Mouse (Mus musculus) liver, embryonic 13.5 days (tissue): ENCODE results near the gene Fxyd5. TPM values are rescaled to one million over a fixed set of nuclear protein-coding genes. Genes with fewer than 3 reads are reported as not detected.

ENCODE experiments used
- ATAC-seq: fragments of 200-750 bp; cut with Nextera tagmentation; 2 replicates; pipeline ENCODE4 v1.8.0; 2017; ENCODE audit warnings: low read depth, mild to moderate bottlenecking, moderate number of reproducible peaks, moderate library complexity
- DNase-seq: peaks from one replicate; pipeline ENCODE4 v3.0.0; 2022
- H3K27ac ChIP-seq: fragments of 300-500 bp; sonication (generic); 2 replicates; pipeline ENCODE4 v1.5.1; 2015; ENCODE audit warnings: moderate library complexity, mild to moderate bottlenecking, inconsistent platforms
- H3K27me3 ChIP-seq: fragments of 300-500 bp; sonication (generic); 2 replicates; pipeline ENCODE4 v1.6.1; 2015; ENCODE audit warnings: mild to moderate bottlenecking, inconsistent platforms
- H3K36me3 ChIP-seq: fragments of 300-500 bp; sonication (generic); 2 replicates; pipeline ENCODE4 v1.6.1; 2015; ENCODE audit warnings: mild to moderate bottlenecking, inconsistent platforms
- H3K4me1 ChIP-seq: fragments of 300-500 bp; sonication (generic); replicated peaks from 2 replicates; pipeline ENCODE4 v1.6.1; 2015; ENCODE audit warnings: inconsistent platforms
- H3K4me2 ChIP-seq: fragments of 300-500 bp; sonication (generic); 2 replicates; pipeline ENCODE4 v1.6.1; 2015; ENCODE audit warnings: inconsistent platforms, mild to moderate bottlenecking, moderate library complexity
- H3K4me3 ChIP-seq: fragments of 300-500 bp; sonication (generic); replicated peaks from 2 replicates; pipeline ENCODE4 v1.5.1; 2015; ENCODE audit warnings: mild to moderate bottlenecking, inconsistent platforms
- H3K9ac ChIP-seq: fragments of 300-500 bp; sonication (generic); 2 replicates; pipeline ENCODE4 v1.6.1; 2015; ENCODE audit warnings: mild to moderate bottlenecking, inconsistent platforms
- H3K9me3 ChIP-seq: fragments of 300-500 bp; sonication (generic); replicated peaks from 2 replicates; pipeline ENCODE4 v1.6.1; 2016; ENCODE audit warnings: inconsistent platforms
- WGBS: fragments of 180-500 bp; shearing (Covaris S2); methylation state at CpG from one replicate; pipeline ENCODE4 v1.1.7; 2015; ENCODE audit not compliant: insufficient replicate concordance; 5-methylcytosine and 5-hydroxymethylcytosine counted together
- polyA plus RNA-seq: library from polyadenylated mRNA; unstranded; fragments of >200 nt; fragmentation: Nextera tagmentation; extraction: Ambion mirVana; gene quantifications from 2 replicates; pipeline ENCODE4 v1.2.1, GENCODE M21; 2015

Gene Fxyd5
- polyA plus RNA-seq, 1 experiment from 2014 or later, result 19.2 TPM

- ATAC-seq, result no peak
- H3K4me1 ChIP-seq, result peaks cover 10% of the 10 kb centered on the region
- no peak overlapping the region for H3K9ac ChIP-seq
- 75% methylated on average over 8 of the region's 8 CpGs for WGBS
- H3K4me3 ChIP-seq, result no peak overlapping the region
- DNase-seq, result no peak
- H3K9me3 ChIP-seq, result no peaks in the 10 kb centered on the region
- no peaks in the 10 kb centered on the region for H3K36me3 ChIP-seq
- H3K4me2 ChIP-seq, result no peak overlapping the region
- no peaks in the 10 kb centered on the region for H3K27me3 ChIP-seq
- no peak overlapping the region for H3K27ac ChIP-seq
These were observed 37.4 kb upstream of the Fxyd5 start for GRCm38 (mm10) chr7:31079670-31080069.

DNA sequence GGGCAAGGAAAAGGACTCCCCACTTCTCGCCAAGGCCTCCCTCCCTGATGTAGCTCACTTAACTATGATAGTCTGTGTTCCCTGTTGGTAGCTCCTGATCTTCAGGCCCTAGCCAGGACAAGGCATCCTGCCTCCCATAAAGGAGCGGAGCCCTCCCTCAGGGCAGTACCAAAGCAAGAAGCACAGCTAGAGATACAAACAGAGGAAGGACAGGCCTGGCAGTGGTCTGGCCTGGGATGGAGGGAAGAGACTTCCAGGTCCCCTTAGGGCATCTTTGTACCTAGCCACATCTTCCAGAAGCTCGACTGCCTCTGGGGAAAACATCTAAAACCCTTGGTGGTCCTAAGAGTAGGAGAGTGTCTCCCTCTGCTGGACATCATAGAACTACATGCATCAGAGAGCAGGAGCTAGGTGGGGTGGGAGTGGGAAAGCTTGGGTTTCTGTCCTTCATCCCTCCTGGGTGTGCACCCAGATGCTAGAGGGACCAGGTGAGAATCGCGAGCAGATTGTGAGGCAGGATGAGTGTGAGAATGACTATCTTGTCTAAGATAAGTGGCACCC lies 35.7 kb upstream of the Fxyd5 start:
- Histone ChIP-seq H3K4me1 (0 out of 2 replicates have a peak, but pooled peaks cover 2% of the 10 kb centered on the region), H3K9me3 (no peaks in the 10 kb centered on the region), H3K27ac (no peak overlapping the region), H3K27me3 (no peaks in the 10 kb centered on the region), H3K9ac (no peak overlapping the region), H3K4me2 (no peak overlapping the region), H3K36me3 (no peaks in the 10 kb centered on the region), H3K4me3 (no peak overlapping the region)
- 29% methylated on average over 5 of the region's 5 CpGs for WGBS
- ATAC-seq (no peak), DNase-seq (no peak)

DNA sequence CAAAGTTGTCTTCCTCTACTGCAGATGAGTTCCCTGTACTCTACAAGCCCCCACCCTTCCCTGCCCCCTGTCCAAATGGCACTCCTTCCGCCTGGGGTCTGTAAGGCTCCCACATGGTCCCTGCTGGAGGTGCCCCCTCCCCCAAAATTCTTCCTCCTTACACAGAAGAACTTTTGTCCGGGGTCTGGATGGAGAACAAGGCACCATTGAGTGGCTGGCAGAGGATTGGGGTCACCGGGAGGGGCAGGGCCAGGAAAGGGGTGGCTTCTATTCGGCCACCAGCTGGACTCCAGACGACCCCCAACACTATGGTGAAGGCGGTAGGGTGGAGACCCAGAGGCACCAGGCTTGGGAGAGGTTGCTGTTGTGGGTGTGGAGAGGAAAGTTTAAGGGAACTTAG lies 35.2 kb upstream of the Fxyd5 start:
- H3K9me3 ChIP-seq, result no peaks in the 10 kb centered on the region
- H3K4me2 ChIP-seq, result no peak overlapping the region
- no peaks in the 10 kb centered on the region for H3K36me3 ChIP-seq
- WGBS, result 51% methylated on average over 6 of the region's 6 CpGs
- no peak overlapping the region for H3K9ac ChIP-seq
- H3K4me3 ChIP-seq, result no peak overlapping the region
- ATAC-seq (no peak), DNase-seq (no peak)
- H3K4me1 ChIP-seq, result 0 out of 2 replicates have a peak, but pooled peaks cover 2% of the 10 kb centered on the region
- H3K27ac ChIP-seq, result no peak overlapping the region
- no peaks in the 10 kb centered on the region for H3K27me3 ChIP-seq

GRCm38 (mm10) chr7:31076492-31076891 lies 34.2 kb upstream of the Fxyd5 start, which contains the start of gene Fxyd3:
Fxyd3 (minus strand) TSS chr7:31076704.
- WGBS, result 32% methylated on average over 5 of the region's 5 CpGs
- Histone ChIP-seq H3K9ac (no peak within 1 kb of the TSS), H3K4me2 (no peak within 1 kb of the TSS), H3K27ac (no peak within 1 kb of the TSS), H3K9me3 (no peaks in the 10 kb centered on the region), H3K4me3 (no peak within 1 kb of the TSS), H3K36me3 (no peaks in the 10 kb centered on the region), H3K27me3 (no peaks in the 10 kb centered on the region), H3K4me1 (0 out of 2 replicates have a peak, but pooled peaks cover 2% of the 10 kb centered on the region)
- ATAC-seq, result no peak
- no peak for DNase-seq

DNA sequence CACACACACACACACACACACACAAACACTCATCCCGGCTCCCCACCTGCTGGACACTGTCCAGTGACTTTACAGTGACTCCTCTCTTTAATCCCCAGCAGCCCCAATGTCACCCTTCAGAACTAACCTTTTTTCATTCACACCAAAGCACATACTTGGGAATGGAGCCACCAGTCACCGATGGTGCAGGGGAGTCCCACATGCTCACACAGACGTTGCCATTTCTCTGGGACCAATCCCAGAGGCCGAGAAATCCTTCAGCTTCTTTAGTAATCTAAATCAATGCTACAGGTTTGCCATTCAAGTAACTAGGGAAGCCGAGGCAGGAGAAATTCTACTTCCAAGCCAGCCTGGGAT lies 32.4 kb upstream of the Fxyd5 start:
- H3K4me2 ChIP-seq, result no peak overlapping the region
- H3K36me3 ChIP-seq, result no peaks in the 10 kb centered on the region
- 52% methylated on average over 5 of the region's 5 CpGs for whole genome bisulfite sequencing
- H3K9ac ChIP-seq, result no peak overlapping the region
- ATAC-seq (no peak), DNase-seq (no peak)
- no peak overlapping the region for H3K27ac ChIP-seq
- 0 out of 2 replicates have a peak, but pooled peaks cover 2% of the 10 kb centered on the region for H3K4me1 ChIP-seq
- no peaks in the 10 kb centered on the region for H3K9me3 ChIP-seq
- no peak overlapping the region for H3K4me3 ChIP-seq
- no peaks in the 10 kb centered on the region for H3K27me3 ChIP-seq

DNA sequence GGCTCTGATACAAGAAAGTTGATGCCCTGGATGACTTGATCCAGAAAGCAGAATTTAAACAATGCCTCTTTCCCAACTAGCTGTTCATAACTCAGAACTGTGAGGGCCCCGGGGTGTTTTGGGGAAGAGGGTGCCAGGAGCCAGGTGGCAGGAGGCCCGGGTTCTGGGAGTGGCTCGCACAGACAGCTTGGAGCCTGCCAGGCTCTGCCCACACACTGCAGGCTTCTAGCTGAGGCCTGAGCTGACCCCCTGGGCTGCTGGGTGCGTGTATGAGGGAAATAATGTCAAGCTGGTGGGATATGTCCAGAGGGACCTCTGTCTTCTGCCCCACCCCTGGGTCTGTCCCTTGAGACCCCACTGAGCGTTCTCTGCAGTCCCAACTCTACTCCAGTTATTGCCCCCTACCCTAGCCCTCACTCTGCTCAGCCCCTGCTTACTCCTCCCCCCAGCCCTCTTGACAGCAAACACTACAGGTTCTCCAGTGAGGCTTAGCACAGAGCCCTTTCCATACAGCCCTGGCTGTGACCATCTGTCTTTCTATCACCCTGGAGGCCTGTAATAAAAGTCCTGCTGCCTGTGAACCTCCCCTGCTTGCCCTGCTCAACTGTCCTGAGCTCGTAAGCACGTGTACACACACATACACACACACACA lies 31.9 kb upstream of the Fxyd5 start:
- Histone ChIP-seq H3K27me3 (no peaks in the 10 kb centered on the region), H3K4me1 (0 out of 2 replicates have a peak, but pooled peaks cover 2% of the 10 kb centered on the region), H3K27ac (no peak overlapping the region), H3K36me3 (no peaks in the 10 kb centered on the region), H3K4me2 (no peak overlapping the region), H3K4me3 (no peak overlapping the region), H3K9me3 (no peaks in the 10 kb centered on the region), H3K9ac (no peak overlapping the region)
- ATAC-seq (no peak), DNase-seq (no peak)
- 68% methylated on average over 7 of the region's 7 CpGs for WGBS

- H3K4me1 ChIP-seq, result 0 out of 2 replicates have a peak, but pooled peaks cover 2% of the 10 kb centered on the region
- H3K27me3 ChIP-seq, result no peaks in the 10 kb centered on the region
- no peaks in the 10 kb centered on the region for H3K36me3 ChIP-seq
- H3K4me3 ChIP-seq, result no peak overlapping the region
- H3K27ac ChIP-seq, result no peak overlapping the region
- H3K9me3 ChIP-seq, result no peaks in the 10 kb centered on the region
- DNase-seq (no peak), ATAC-seq (no peak)
- H3K9ac ChIP-seq, result no peak overlapping the region
- no peak overlapping the region for H3K4me2 ChIP-seq
These were observed 31.3 kb upstream of the Fxyd5 start for GRCm38 (mm10) chr7:31073546-31073945.

DNA sequence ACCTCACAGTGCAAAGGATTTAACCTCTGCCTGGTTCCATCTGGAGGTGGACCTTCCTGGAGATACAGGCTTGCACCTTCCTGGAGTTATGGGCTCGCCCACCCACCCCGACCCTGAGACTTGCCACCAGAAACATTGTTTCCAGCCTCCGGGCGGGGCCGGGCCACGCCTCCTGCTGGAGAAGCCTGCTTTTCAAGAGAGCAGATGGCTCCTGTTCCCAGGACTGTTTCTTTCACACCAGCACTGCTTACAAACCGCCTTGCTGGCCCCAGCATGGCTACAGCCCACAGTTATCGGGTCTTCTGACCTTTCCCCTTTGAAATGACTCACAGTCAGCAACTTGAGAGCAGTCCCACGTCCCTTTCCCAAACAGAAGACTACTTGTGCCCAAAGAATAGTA lies 30.0 kb upstream of the Fxyd5 start:
- H3K4me2 ChIP-seq, result no peak overlapping the region
- 42% methylated on average over 9 of the region's 9 CpGs for WGBS
- no peak overlapping the region for H3K27ac ChIP-seq

DNA sequence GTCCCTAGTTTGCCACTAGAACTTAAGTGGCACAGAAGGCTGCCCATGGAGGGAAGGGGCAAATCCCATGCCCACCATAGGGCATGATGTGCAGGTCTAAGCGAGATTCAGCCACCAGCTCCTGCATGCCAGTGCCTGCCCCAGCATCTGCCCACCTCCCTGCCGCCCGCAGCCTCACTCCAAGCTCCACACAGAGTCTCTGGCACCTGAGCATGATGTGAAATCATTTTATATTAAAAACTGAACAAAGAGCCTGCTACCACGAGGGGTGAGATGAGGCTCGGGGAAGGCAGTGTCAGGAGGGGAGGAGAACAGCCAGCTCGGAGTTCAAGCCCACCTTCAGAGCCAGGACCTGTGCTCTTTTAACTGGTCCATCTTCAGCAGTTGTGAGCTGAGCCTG lies 28.0 kb upstream of the Fxyd5 start:
- WGBS, result 63% methylated on average over 6 of the region's 6 CpGs
- no peak overlapping the region for H3K4me2 ChIP-seq
- no peaks in the 10 kb centered on the region for H3K27me3 ChIP-seq
- no peaks in the 10 kb centered on the region for H3K36me3 ChIP-seq
- ATAC-seq (no peak), DNase-seq (no peak)
- H3K4me3 ChIP-seq, result no peak overlapping the region
- 0 out of 2 replicates have a peak, but pooled peaks cover 2% of the 10 kb centered on the region for H3K4me1 ChIP-seq
- H3K9ac ChIP-seq, result no peak overlapping the region
- H3K9me3 ChIP-seq, result no peaks in the 10 kb centered on the region
- H3K27ac ChIP-seq, result no peak overlapping the region

More for the DNA sequence above, 30.0 kb upstream of the Fxyd5 start:
- Histone ChIP-seq H3K27me3 (no peaks in the 10 kb centered on the region), H3K4me1 (0 out of 2 replicates have a peak, but pooled peaks cover 2% of the 10 kb centered on the region), H3K36me3 (no peaks in the 10 kb centered on the region), H3K9me3 (no peaks in the 10 kb centered on the region), H3K4me3 (no peak overlapping the region), H3K9ac (no peak overlapping the region)
- DNase-seq, result no peak
- ATAC-seq, result no peak

DNA sequence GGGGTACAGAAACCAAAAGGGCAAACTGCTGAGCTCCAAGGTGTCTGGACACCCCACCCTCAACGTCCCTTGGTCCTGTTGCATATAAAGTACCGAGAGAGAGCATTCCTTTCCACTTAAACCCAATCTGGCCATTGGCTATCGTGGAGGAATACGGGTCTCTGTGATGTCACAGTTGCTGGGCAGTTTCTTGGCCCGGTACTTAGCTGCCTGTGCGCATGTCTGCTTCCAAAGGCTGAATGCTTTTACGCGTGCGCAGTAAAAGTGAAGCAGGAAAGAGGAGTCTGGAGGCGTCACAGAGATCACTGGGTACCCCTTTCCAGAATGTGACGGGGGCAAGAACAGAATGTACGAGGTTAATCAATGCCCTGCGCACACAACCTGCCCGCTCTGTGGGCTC lies 27.2 kb upstream of the Fxyd5 start:
- 0 out of 2 replicates have a peak, but pooled peaks cover 2% of the 10 kb centered on the region for H3K4me1 ChIP-seq
- 74% methylated on average over 14 of the region's 14 CpGs for WGBS
- no peak for ATAC-seq

GRCm38 (mm10) chr7:31067836-31068235 lies 25.6 kb upstream of the Fxyd5 start:
- Histone ChIP-seq H3K27me3 (no peaks in the 10 kb centered on the region), H3K4me3 (no peak overlapping the region), H3K9me3 (no peaks in the 10 kb centered on the region), H3K9ac (no peak overlapping the region), H3K36me3 (no peaks in the 10 kb centered on the region), H3K27ac (no peak overlapping the region), H3K4me1 (no peaks in the 10 kb centered on the region), H3K4me2 (no peak overlapping the region)
- ATAC-seq, result no peak
- DNase-seq, result no peak
- 38% methylated on average over 5 of the region's 5 CpGs for WGBS

More for the DNA sequence above, 27.2 kb upstream of the Fxyd5 start:
- no peak overlapping the region for H3K9ac ChIP-seq
- no peaks in the 10 kb centered on the region for H3K9me3 ChIP-seq
- no peak overlapping the region for H3K27ac ChIP-seq
- no peaks in the 10 kb centered on the region for H3K27me3 ChIP-seq
- DNase-seq, result no peak
- no peak overlapping the region for H3K4me2 ChIP-seq
- H3K36me3 ChIP-seq, result no peaks in the 10 kb centered on the region
- no peak overlapping the region for H3K4me3 ChIP-seq

- Histone ChIP-seq H3K9me3 (no peaks in the 10 kb centered on the region), H3K4me3 (no peak overlapping the region), H3K4me1 (no peaks in the 10 kb centered on the region; the same call in 1 of the 2 replicates), H3K4me2 (no peak overlapping the region), H3K9ac (no peak overlapping the region), H3K36me3 (no peaks in the 10 kb centered on the region), H3K27me3 (no peaks in the 10 kb centered on the region), H3K27ac (no peak overlapping the region)
- DNase-seq, result no peak
- ATAC-seq, result no peak
- 67% methylated on average over 12 of the region's 12 CpGs for WGBS
These were observed 20.8 kb upstream of the Fxyd5 start for GRCm38 (mm10) chr7:31063074-31063560.
